Mouse (Mus musculus): ENCODE data around the gene Akap13.
"Not testable (repeated sequence)": the region's sequence is repeated elsewhere in the genome, so short reads cannot be mapped to it uniquely, and the experiment has no call there.

Akap13 gene

DNA sequence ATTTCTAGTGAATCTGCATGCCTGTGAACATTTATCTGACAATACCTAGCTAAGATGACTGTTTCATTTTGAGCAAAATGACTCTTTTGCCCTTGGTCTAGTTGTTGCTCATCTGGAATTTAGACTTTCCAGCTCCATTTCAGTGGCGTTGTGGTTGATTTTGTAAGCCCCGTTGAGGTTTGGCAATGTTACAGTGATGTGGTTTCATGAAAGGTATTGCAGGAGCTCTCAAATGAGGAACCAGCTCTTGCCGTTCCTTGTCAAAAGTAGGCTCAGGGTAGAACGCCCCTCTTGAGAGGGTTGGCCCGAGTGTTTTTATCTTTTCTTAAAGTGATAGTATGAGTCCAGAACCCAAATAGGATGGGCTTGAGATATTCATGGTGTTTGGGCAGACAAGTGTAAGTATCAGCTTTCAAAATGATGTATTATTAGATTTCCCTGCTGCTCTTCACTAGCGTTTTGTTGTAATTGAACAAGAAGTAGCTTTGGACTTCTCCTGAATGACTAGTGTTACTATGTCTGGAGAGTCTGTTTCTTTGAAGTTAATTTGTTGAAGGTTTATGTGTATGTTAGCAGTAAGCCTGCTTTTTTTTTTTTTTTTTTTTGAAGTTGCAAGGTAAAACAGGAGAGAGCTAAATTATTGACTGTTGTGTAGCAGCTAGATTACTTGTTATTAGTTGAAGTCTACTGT lies 140.9 kb downstream of the Akap13 start:
- DNase-seq (ENCODE audit: low spot score in 2 of 2): no peak

DNA sequence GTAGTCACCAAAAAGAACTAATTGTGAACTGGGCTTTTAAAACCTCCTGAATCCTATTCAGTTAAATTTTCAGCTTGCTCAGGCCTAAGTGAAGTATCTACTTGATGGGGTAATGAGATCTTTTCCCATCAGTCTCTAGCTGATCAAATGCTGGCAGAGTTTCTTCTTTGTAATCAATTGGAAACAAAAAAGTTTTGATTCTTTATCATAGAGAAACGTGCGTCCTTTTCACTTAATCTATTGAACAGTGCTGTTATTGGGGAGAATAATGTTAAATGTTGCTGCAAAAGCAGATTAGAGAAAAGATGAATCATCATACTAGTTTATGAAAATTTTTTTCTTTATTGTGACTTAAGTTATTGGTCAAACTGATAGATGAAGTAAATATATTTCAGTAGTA lies 142.5 kb downstream of the Akap13 start:
- no peak for DNase-seq (ENCODE audit: low spot score in 2 of 2)

- no peak for DNase-seq (ENCODE audit: low spot score in 2 of 2)
Measured at GRCm38 (mm10) chr7:75600360-75601075, 145.2 kb downstream of the Akap13 start.

DNA sequence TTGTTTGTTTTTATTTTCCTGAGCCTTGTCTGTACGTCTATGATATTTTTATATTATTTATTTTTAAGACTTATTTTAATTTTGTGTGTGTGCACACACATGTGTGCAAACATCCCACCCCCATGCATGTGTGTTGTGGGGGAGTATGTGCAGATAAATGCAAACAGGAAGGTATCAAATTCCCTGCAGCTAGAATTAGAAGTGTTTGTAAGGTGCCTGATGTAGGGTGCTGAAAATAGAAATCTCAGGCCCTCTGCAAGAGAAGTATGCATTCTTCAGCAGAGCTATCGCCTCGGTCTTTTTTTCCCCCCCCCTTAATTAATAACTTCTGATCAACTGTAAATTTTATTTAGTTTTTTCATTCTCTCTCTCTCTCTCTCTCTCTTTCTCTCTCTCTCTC lies 151.9 kb downstream of the Akap13 start:
- no peak for DNase-seq (ENCODE audit: low spot score in 2 of 2)

GRCm38 (mm10) chr7:75608716-75609115 lies 153.4 kb downstream of the Akap13 start:
- no peak for DNase-seq (ENCODE audit: low spot score in 2 of 2)

GRCm38 (mm10) chr7:75609456-75610262 lies 154.3 kb downstream of the Akap13 start:
- no peak for DNase-seq (ENCODE audit: low spot score in 2 of 2)

DNA sequence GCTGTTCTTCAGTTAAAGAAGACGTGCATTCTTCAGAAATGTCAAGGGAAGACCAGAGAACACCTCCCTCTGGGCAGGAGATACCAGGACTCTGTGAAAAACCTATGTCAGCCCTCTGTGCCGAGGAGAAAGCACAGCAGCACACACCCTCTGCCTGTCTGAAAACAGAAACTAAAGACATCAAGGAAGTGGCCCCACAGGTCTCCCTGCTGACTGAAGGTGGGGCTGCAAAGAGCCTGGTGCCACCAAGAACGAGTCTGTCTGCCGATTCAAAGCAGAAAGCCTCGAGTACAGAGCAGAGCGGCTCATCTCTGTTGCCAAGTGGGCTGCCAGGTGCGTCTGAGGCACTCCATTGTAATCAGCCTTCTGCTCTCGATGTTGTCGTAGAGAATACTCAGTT lies 155.1 kb downstream of the Akap13 start:
- no peak for DNase-seq (ENCODE audit: low spot score in 2 of 2)

DNA sequence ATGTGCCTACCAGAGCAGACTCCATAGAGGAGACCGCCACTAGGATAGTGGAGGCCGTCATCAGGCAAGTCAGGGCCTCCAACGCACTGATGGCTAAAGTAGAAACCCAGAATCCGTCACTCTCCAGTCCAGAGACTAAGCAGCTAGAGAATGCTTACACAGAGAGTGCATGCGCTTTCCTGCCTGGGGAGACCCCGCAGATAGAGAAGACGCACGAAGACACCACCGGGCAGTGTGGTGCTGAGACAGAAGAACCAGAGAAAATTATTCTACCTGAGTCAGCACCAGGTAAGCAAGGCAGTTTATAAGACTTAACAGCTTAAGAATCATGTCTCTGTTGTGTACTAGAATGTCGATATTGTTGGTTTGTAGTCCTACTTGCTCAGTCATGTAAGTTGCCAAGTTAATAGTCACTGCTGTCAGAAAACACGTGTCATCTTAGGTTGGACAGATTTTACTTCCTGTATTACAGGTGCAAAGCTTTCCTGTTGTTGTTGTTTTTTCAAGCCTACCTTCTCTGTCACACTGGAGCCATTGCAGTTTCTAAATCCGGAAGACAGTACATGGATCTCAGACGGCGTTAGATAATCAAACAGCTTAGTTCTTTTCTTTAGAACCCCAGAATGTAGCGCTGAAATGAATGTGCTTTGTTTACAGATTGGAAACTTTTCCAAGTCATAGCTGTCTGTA lies 156.1 kb downstream of the Akap13 start:
- DNase-seq (ENCODE audit: low spot score in 2 of 2): no peak

DNA sequence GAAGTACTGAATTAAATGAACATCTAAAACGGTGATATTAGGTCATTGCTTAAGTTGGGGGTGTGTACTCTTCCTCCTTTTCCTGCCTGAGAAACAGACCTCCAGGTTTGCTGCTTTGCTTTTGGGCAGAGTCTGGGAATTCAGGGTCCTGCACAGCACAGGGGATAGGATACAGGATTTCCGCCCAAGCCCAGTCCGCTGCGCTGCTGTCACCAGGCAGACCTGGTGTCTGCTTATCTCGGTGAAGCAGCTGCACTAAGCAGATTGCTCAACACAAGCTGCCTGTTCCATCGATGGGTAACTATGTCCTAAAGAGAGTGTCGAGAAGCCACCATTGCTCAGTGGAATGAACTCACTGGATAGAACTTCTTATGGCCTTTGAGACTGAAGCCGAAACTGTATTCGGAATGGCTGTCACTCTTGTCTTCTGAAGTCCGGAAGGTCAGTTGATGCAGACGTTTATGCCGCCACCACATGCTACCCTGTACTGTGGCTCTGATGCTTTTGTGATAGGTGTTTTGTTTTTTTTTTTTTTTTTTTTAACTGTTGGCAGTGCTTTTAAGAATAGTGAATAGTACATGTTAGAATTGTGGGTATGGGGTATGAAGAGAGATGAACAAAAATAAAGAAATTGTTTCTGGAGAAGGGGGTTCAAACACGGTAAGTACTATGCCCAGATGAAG lies 156.8 kb downstream of the Akap13 start:
- DNase-seq (ENCODE audit: low spot score in 2 of 2): no peak

GRCm38 (mm10) chr7:75612683-75613053 lies 157.3 kb downstream of the Akap13 start:
- DNase-seq (ENCODE audit: low spot score in 2 of 2): no peak

DNA sequence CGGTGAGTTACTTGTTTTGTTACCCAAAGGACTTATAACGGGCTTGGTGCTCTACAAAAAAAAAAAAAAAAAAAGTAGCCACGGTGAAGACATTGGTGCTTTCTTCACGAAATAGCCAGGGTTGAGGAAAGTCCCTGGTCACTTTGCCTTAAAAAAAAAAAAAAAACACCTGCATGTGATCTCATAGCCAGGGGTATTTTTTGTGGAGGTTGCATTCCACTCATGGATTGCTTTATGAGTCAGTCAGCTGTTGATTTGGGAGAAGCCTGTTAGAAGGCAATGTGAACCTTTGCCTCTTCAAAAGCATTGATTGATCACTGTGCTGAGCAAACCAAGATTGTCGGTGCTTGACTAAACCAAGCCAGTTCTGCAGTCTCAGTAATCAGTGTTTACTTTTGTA lies 157.9 kb downstream of the Akap13 start:
- no peak for DNase-seq (ENCODE audit: low spot score in 2 of 2)

DNA sequence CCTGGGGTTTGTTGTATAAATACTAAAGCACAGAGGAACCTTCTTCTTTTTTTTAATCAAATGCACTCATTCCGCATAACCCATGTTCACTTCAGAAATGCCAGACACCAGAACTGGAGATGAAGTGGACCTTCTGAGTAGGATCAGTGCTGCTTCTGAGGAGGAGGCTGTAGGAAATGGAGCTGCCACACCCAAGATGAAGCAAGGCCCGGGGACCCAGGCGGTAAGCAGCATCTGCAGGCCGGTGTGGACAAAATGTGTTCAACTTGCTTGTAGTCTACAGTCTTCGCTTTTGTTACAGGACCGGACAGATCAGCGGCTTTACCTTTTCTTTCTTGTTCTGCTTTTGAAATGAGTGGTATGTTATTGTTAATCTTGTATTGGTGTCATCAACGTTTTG lies 159.5 kb downstream of the Akap13 start:
- DNase-seq (ENCODE audit: low spot score in 2 of 2): no peak

DNA sequence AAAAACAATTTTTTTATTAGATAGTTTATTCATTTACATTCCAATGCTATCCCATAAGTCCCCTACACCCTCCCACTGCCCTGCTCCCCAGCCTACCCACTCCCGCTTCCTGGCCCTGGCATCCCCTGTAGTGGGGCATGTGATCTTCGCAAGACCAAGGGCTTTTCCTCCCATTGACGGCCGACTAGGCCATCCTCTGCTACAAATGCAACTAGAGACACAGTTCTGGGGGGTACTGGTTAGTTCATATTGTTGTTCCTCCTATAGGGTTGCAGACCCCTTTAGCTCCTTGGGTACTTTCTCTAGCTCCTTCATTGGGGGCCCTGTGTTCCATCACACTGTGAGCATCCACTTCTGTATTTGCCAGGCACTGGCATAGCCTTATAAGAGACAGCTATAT lies 161.9 kb downstream of the Akap13 start:
- DNase-seq (ENCODE audit: low spot score in 2 of 2): not testable (repeated sequence)

DNA sequence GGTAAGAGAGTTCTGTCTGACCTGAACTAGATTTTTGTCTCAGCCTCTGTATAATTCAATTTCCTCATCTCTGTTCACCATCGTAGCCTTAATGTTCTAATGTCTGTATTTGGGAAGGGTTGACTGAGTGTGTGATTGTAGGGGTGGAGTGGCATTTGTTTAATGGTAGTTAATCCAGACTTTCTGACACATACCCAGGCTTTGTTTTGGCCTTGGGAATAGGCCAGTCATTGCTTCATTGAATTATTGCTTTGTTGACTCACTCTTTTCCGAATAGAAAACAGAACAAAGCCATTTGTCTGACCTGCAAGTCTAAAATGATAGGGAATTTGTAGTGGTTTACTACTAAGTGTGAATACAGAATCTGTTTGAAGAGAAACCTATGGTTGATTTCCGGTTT lies 163.4 kb downstream of the Akap13 start:
- no peak for DNase-seq (ENCODE audit: low spot score in 2 of 2)

- no peak for DNase-seq (ENCODE audit: low spot score in 2 of 2)
Measured at GRCm38 (mm10) chr7:75619875-75620274, 164.5 kb downstream of the Akap13 start.

DNA sequence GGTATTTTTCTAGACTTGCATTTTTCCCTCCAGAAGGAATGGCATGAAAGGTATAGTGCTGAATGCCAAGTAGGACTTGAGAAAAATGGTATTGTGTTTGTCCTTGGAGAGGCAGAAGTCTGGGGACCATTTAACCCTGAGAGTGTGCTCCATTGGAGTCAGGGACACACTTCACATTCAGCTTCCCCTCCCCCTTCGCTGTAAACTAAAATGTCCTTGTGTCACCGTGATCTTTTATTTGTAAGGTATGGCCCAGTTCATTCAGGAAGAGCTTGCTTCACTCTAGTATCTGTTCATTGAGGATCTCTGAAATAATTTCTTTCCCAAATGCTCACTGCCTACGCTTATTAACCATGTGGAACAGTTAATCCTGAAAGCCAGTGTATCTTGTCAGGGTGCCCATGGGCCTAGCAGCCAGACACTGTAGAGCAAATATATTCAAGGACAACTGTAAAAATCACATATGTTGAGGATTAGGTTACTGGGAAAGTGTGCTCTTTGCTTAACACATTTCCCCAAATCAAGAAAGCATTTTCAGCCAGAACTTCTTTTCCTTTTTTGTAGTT lies 165.1 kb downstream of the Akap13 start:
- no peak for DNase-seq (ENCODE audit: low spot score in 2 of 2)

DNA sequence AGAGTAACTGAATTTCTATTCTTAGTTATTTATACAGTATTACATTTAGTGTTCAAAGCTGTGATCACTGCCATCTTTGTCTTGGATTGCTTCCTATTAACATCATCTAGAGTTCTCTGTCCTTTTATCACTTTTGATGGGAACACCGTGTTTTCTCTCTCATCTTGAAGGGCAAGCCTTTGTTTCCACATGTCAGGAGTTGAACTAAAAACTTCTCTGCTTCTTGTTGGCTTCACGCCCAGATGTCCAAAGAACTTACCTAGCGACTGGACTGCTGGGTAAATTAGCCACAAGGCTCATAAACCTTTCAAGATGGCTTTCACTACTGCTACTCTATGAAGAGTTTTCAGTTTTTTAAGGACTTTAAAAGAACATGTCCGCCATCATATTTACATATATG lies 165.6 kb downstream of the Akap13 start:
- DNase-seq (ENCODE audit: low spot score in 2 of 2): no peak

DNA sequence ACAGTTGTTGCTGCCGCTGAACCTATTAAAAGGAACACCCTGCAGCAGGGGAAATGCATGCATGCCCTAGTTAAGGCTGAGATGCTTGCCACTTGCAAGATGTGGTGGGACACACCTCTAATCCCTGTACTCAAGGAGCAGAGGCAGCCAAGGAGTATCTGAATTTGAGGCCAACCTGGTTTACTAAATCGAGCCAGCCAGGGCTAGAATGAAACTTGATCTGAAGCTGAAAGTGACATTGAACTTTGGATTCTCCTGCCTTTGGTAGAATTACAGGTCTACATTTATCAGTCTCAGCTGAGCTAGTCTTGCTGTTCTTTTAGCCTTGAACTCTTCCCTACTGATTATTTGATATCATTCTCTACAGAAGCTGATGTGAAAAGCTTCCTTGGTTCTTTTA lies 172.5 kb downstream of the Akap13 start:
- DNase-seq (ENCODE audit: low spot score in 2 of 2): no peak

GRCm38 (mm10) chr7:75629669-75630068 lies 174.3 kb downstream of the Akap13 start:
- no peak for DNase-seq (ENCODE audit: low spot score in 2 of 2)

- DNase-seq (ENCODE audit: low spot score in 2 of 2): no peak
Measured at GRCm38 (mm10) chr7:75632941-75633340, 177.6 kb downstream of the Akap13 start.

GRCm38 (mm10) chr7:75633393-75633792 lies 178.1 kb downstream of the Akap13 start:
- no peak for DNase-seq (ENCODE audit: low spot score in 2 of 2)
